Mouse (Mus musculus) erythroblast, embryonic 14.5 days (primary cell): ENCODE measurements around the gene Sec14l1.

ENCODE experiments used
- GATA1 ChIP-seq: IDR thresholded peaks from 2 replicates; pipeline ENCODE4 v1.6.1; 2012; ENCODE audit warnings: low read length, inconsistent platforms, mixed read lengths
- TAL1 ChIP-seq: IDR thresholded peaks from 3 replicates; pipeline ENCODE4 v1.6.1; 2012; ENCODE audit warnings: low read length, inconsistent platforms, mixed read lengths

DNA sequence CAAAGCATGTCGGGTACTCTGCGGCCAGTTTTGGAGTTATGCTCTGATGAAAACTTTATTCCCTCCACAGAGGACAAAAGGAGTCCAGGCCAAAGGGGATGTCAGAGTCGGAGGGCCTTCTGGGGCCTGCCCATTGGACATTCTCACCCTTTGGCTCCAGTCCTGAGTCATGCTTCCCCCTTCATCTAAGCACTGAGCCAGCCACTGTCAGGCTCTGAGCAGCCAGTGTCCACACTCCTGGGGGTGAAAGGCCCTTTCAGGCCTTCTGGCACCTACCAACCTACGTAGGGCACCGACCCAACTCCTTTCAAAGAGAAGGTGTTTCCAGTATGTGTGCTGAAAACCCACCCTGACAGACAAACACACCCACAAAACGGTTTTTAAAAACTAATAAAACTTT lies 80.6 kb downstream of the Sec14l1 start:
- no peak for TF ChIP-seq GATA1
- TF ChIP-seq TAL1 = no peak
